Comparison of ENCODE assay signal across 10 mouse cellular contexts in the genomic region with DNA sequence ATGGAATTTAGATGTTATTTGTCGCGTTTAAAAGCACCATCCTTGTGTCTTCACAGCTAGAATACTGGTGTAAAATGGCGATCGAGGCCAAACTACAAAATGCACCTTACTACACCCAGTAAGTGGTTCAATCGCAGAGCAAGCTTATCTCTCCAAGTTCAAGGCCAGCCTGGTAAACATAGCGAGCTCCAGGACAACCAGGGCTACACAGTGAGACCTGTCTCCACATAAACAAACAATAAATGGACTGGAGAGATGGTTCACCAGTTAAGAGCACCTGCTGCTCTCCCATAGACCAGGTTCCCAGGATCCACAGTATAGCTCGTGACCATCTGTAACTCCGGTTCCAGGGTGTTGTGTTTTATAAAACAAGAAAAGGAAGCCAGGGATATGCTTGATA. TPM values are rescaled to one million over a fixed set of nuclear protein-coding genes. Genes with fewer than 3 reads are reported as not detected.
DNase-seq lines count a peak whose midpoint lies in the region; ATAC-seq and TF ChIP-seq lines count a peak whose summit lies in the region.
"Had no signal": no experiment of that assay in that cellular context is flagged by ENCODE, and none has a peak within 500 bp of the region (broad histone marks: within the 10 kb centered on the region; RNA-seq: fewer than 3 reads in every experiment).

No protein-coding gene starts in this region.

- no peak for ATAC-seq in megakaryocyte, adult 5-6 weeks (ENCODE audit: poor library complexity, severe bottlenecking)
- 0 out of 2 replicates have a peak, but pooled peaks have one; percentile 19 for ATAC-seq in liver, embryonic 12.5 days
- no peak; the same call in 1 of the 2 replicates for ATAC-seq in stomach, postnatal 0 days (ENCODE audit: low FRiP score, low TSS enrichment)

- peak overlapping the region; percentile 93 for H3K4me2 ChIP-seq in liver, embryonic 12.5 days
- peak overlapping the region; percentile 37 for H3K4me2 ChIP-seq in stomach, postnatal 0 days (replicated peaks; ENCODE audit: low read depth)

- DNase-seq in cerebellum, adult 2 months = no peak
- DNase-seq in cerebellum, postnatal 14 days = no peak
- no peak for DNase-seq in stomach, postnatal 0 days (ENCODE audit: low spot score)
- DNase-seq in right cerebral cortex, postnatal 14 days = no peak
- no peak for DNase-seq in urinary bladder, postnatal 14 days (ENCODE audit: low spot score)

- peak overlapping the region; percentile 67 for H3K4me3 ChIP-seq in cerebellum, adult 2 months (replicated peaks; ENCODE audit: insufficient read depth, low read depth, low read length)
- H3K4me3 ChIP-seq in megakaryocyte, embryonic 14.5 days (replicated peaks) = peak overlapping the region; percentile 94
- peak overlapping the region; percentile 94 for H3K4me3 ChIP-seq in liver, embryonic 12.5 days
- peak overlapping the region; percentile 93 for H3K4me3 ChIP-seq in stomach, postnatal 0 days (ENCODE audit: low read depth, low read length)

- no peak overlapping the region for H3K27ac ChIP-seq in cerebellum, adult 2 months (ENCODE audit: insufficient read depth, low read length)
- H3K27ac ChIP-seq in liver, embryonic 12.5 days = 0 out of 2 replicates have a peak overlapping the region, but pooled peaks have one; percentile 17
- no peak overlapping the region for H3K27ac ChIP-seq in stomach, postnatal 0 days (replicated peaks)

- TF ChIP-seq EP300 in stomach, postnatal 0 days (optimal IDR thresholded peaks at IDR 0.05) = no peak

- H3K4me1 ChIP-seq in cerebellum, adult 2 months (ENCODE audit: control insufficient read depth, insufficient read depth, low read length) = no peaks in the 10 kb centered on the region
- peaks cover 25% of the 10 kb centered on the region for H3K4me1 ChIP-seq in megakaryocyte, embryonic 14.5 days
- H3K4me1 ChIP-seq in liver, embryonic 12.5 days = peaks cover 23% of the 10 kb centered on the region
- H3K4me1 ChIP-seq in stomach, postnatal 0 days (replicated peaks; ENCODE audit: control insufficient read depth, insufficient read depth) = no peaks in the 10 kb centered on the region

- H3K36me3 ChIP-seq in megakaryocyte, embryonic 14.5 days (replicated peaks; ENCODE audit: low read length) = peaks cover 24% of the 10 kb centered on the region
- H3K36me3 ChIP-seq in liver, embryonic 12.5 days = peaks cover 25% of the 10 kb centered on the region
- no peaks in the 10 kb centered on the region for H3K36me3 ChIP-seq in stomach, postnatal 0 days (ENCODE audit: control insufficient read depth, insufficient read depth, low read length)

- no peak for TF ChIP-seq CTCF in cerebellum, adult 2 months (IDR thresholded peaks at IDR 0.05; ENCODE audit: borderline replicate concordance, insufficient read depth, low read depth, low read length)
- no peak for TF ChIP-seq CTCF in stomach, postnatal 0 days (IDR thresholded peaks at IDR 0.05; ENCODE audit: low read depth)

- H3K9ac ChIP-seq in liver, embryonic 12.5 days = peak overlapping the region; percentile 37; the same call in 1 of the 2 replicates
- no peak overlapping the region for H3K9ac ChIP-seq in stomach, postnatal 0 days (ENCODE audit: low read length)

- 63% methylated on average over 8 of the region's 8 CpGs for WGBS in cerebellum, adult 2 months
- WGBS in liver, embryonic 12.5 days (ENCODE audit: insufficient replicate concordance) = 49% methylated on average over 8 of the region's 8 CpGs
- 56% methylated on average over 8 of the region's 8 CpGs for WGBS in stomach, postnatal 0 days

- H3K9me3 ChIP-seq in megakaryocyte, embryonic 14.5 days = no peaks in the 10 kb centered on the region
- no peaks in the 10 kb centered on the region for H3K9me3 ChIP-seq in liver, embryonic 12.5 days (replicated peaks)
- no peaks in the 10 kb centered on the region for H3K9me3 ChIP-seq in stomach, postnatal 0 days (ENCODE audit: control insufficient read depth, low read length)

- TF ChIP-seq POLR2A in cerebellum, adult 2 months (IDR thresholded peaks at IDR 0.05; ENCODE audit: borderline replicate concordance, insufficient read depth, low read length) = no peak

- H3K27me3 ChIP-seq in cerebellum, adult 2 months (ENCODE audit: control insufficient read depth, insufficient read depth, low read length) = no peaks in the 10 kb centered on the region
- no peaks in the 10 kb centered on the region for H3K27me3 ChIP-seq in megakaryocyte, embryonic 14.5 days (replicated peaks)
- no peaks in the 10 kb centered on the region for H3K27me3 ChIP-seq in liver, embryonic 12.5 days (replicated peaks)
- no peaks in the 10 kb centered on the region for H3K27me3 ChIP-seq in stomach, postnatal 0 days (ENCODE audit: control insufficient read depth, insufficient read depth, low read length)

RNA-seq across cellular contexts. Expression of gene Vps33a, which starts 0.5 kb away (rescaled TPM):
- 49.7 and 54.1 TPM in 2 replicates for polyA plus RNA-seq in cerebellum, adult 2 months (2012; rRNA removed)
- 4.6 TPM in 1 of 2 replicates, not detected in the other for polyA plus RNA-seq in megakaryocyte, embryonic 14.5 days (2012; ENCODE audit: insufficient read depth, low replicate concordance)
- total RNA-seq in megakaryocyte, adult 5-6 weeks (2015) = 22.7 and 23.3 TPM in 2 replicates
- total RNA-seq in megakaryocyte, adult 5-6 weeks (2017) = 29.5 and 35.5 TPM in 2 replicates
- 22.6 and 24.1 TPM in 2 replicates for polyA plus RNA-seq in liver, embryonic 12.5 days (2016; fragmentation: Nextera tagmentation; extraction: Ambion mirVana)
- polyA plus RNA-seq in stomach, postnatal 0 days (2015; fragmentation: Nextera tagmentation; extraction: Ambion mirVana) = 12.1 and 14.6 TPM in 2 replicates

RNA-seq across cellular contexts. Expression of gene Gm49027, which starts 48.1 kb away (rescaled TPM):
- 5.6 and 6.2 TPM in 2 replicates for polyA plus RNA-seq in cerebellum, adult 2 months (2012; rRNA removed)
- not detected in 2 replicates for polyA plus RNA-seq in megakaryocyte, embryonic 14.5 days (2012; ENCODE audit: insufficient read depth, low replicate concordance)
- 0.09 TPM in 1 of 2 replicates, not detected in the other for total RNA-seq in megakaryocyte, adult 5-6 weeks (2015)
- not detected in 2 replicates for total RNA-seq in megakaryocyte, adult 5-6 weeks (2017)
- 0.23 and 0.29 TPM in 2 replicates for polyA plus RNA-seq in liver, embryonic 12.5 days (2016; fragmentation: Nextera tagmentation; extraction: Ambion mirVana)
- 5.6 and 7.0 TPM in 2 replicates for polyA plus RNA-seq in stomach, postnatal 0 days (2015; fragmentation: Nextera tagmentation; extraction: Ambion mirVana)
- total RNA-seq: granulocyte monocyte progenitor cell, adult 5-6 weeks; neutrophil, adult 5-6 weeks had no signal

RNA-seq across cellular contexts. Expression of gene Diablo, which starts 49.4 kb away (rescaled TPM):
- polyA plus RNA-seq in cerebellum, adult 2 months (2012; rRNA removed) = 76.3 and 77.9 TPM in 2 replicates
- 7.4 TPM in 1 of 2 replicates, not detected in the other for polyA plus RNA-seq in megakaryocyte, embryonic 14.5 days (2012; ENCODE audit: insufficient read depth, low replicate concordance)
- 18.1 and 19.6 TPM in 2 replicates for total RNA-seq in megakaryocyte, adult 5-6 weeks (2015)
- total RNA-seq in megakaryocyte, adult 5-6 weeks (2017) = 28.3 and 31.8 TPM in 2 replicates
- 71.6 and 75.7 TPM in 2 replicates for polyA plus RNA-seq in liver, embryonic 12.5 days (2016; fragmentation: Nextera tagmentation; extraction: Ambion mirVana)
- polyA plus RNA-seq in stomach, postnatal 0 days (2015; fragmentation: Nextera tagmentation; extraction: Ambion mirVana) = 70.6 and 70.8 TPM in 2 replicates
